Mouse (Mus musculus): ENCODE data around the gene Sept12.

GRCm38 (mm10) chr16:5007492-5007891 is 9.8 kb upstream of the Sept12 start:
- TF ChIP-seq POLR2A (IDR thresholded peaks at IDR 0.05; ENCODE audit: extremely low read depth, insufficient read depth, low read length) (no peak), CTCF (IDR thresholded peaks at IDR 0.05; ENCODE audit: extremely low read depth, insufficient read depth, low read length) (no peak)

Data from cortical plate, adult 2 months (tissue).